Mouse (Mus musculus) naive thymus-derived CD4-positive, alpha-beta T cell, adult 2 months (primary cell): ENCODE measurements around the gene Cldn7.
A peak's percentile ranks its signal among the peaks of the same experiment; 100 is the strongest.

Experiments used
- DNase-seq: peaks from one replicate; pipeline ENCODE4 v3.0.0-alpha.2; 2011; ENCODE audit warnings: low read depth

Cldn7 gene

DNA sequence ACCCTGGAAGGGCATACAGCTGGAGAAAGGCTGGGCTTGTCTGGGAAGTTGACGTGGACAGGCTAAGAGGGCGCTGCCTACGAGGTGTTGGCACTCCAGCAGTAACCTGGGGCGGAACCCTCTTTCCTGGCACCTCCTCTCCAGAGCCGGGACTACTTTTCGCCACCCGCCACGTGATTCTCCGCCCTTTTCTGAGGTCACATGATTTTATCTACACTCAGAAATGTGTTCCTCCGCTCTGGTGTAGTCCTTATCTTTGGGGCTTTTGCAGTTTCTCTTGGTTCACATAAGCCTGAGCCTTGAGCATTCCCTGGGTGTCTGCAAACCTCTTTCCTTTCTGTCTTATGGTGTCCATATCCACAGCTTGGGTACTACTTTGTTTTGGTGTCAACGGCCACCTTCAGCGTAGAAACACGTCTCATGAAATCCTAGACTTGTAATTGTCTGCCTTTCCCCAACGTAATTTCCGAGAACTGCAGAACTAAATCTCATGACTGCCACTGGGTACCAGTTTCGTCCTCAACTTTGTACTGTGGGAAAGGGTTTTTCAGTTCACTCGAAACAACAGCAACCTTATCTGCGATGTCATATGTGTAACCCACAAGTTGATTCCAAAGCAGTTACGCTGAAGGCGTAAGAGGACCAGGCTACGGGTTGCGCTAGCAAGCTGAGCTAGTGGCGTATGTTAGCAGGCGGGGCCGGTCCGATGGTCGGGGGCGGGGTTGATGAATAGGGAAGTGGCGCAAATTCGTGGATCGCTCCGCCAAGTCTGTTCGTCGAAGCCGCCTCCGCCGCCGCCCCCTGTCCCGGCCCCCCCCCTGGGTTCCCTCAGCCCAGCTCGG, 26.5 kb downstream of the Cldn7 start, which contains the start of gene Gabarap:
Gene Gabarap (plus strand): TSS at position 294 of the 842 bp plus-strand sequence.
- DNase-seq: peak; percentile 98

DNA sequence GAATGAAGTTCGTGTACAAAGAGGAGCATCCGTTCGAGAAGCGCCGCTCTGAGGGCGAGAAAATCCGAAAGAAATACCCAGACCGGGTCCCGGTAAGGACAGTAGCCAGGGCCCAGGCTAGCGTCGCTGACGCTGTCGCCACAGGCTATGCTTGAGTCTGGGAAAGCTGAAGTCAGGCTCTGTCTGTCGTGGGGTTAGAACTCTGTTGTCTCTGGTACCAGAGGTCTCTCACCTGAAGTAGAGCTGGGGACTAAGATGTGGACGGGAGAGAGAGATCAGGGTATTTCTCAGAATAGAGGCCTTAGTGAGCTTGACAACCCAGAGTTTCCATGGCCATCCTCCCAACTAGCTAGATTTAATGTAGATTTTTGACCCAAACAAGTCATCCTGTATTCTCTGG, 27.1 kb downstream of the Cldn7 start:
- no peak for DNase-seq

DNA sequence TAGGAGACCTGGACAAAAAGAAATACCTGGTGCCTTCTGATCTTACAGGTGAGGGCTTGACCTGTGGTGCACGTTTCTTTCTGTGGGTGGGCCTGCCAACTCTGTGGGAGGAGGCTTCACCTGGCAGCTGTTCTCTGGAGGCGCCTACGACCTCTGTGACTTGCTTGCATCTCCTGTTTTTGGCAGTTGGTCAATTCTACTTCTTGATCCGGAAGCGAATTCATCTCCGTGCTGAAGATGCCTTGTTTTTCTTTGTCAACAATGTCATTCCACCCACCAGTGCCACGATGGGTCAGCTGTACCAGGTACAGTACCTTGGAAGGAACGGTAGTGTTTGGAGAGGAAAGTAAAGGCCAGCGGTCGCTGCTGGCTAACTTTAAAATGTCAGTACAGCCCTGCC, 27.8 kb downstream of the Cldn7 start:
- DNase-seq: no peak

DNA sequence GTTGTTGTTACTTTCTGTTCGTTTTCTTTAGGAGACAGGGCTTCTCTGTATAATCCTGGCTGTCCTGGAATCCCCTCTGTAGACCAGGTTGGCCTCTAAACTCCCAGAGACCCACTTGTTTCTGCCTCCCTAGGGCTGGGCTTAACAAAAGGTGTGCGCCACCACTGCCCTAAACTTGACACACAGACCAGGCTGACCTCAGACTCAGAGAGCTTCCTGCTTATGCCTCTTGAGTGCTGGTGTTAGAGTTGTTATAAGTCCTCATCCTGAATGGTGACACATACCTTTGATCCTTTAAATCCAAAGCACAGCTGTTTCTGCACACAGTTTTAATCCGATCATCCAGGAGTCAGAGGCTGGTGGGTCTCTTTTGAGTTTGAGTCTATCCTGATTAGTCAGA, 28.4 kb downstream of the Cldn7 start:
- DNase-seq: no peak

DNA sequence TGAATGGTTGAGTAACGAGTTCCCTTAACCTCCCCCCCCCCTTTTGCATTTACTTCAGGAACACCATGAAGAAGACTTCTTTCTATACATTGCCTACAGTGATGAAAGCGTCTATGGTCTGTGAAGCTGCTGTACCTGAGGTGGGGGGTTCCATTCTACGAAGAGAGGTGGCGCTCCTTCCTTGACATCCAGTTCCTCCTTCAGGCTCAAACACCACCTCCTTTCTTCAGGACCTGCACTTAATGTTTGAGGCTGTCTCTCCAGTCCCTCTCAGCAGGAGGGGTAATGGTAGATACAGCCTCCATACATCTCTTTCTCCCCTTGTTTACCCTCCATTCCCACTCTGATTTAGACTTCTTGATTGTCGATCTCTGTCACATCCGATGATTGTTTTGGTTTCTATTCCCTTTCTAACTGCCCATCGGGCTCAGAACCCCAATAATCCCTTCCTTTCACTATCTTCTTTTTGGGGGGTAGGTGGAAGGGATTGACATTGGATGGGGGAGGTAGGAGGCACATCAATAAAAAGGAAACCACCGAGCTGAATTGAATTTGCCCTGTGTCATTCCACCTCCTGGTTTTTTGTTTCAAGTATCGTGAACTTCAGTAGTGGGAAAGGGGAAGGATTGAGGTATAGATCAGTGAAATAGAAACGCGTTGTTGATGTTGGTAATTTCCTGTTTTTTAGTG, 30.0 kb downstream of the Cldn7 start:
- DNase-seq: no peak

DNA sequence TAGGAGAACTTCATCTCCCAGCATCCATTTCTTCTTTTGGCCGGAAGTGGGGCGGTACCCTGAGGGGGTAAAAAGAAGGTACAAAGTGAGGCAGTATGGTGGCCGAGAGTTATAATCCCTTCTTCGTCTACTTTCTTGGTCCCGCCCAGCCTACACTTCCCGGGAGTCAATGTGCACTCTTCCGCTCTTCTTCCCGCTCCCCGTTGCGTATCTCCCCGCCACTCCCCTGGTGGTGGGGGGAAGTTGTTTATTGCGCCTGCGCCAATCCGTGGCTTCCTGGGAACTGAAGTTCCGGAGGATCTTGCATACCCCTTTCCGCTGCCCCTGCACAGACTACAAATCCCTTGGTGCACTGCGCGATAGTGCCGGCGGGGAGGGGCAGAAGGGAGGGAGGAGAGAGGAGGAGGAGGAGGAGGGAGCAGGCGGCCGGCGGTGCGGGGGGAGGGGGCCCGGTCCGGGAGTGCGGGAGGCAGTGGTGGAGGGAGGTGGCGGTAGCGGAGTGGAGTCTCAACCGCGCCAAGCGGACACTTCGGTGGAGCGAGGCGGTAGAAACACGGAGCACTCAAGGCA, 30.9 kb downstream of the Cldn7 start, which contains the start of gene Phf23:
Gene Phf23 (plus strand): TSS at position 387 of the 570 bp plus-strand sequence.
- DNase-seq: peak; percentile 98

DNA sequence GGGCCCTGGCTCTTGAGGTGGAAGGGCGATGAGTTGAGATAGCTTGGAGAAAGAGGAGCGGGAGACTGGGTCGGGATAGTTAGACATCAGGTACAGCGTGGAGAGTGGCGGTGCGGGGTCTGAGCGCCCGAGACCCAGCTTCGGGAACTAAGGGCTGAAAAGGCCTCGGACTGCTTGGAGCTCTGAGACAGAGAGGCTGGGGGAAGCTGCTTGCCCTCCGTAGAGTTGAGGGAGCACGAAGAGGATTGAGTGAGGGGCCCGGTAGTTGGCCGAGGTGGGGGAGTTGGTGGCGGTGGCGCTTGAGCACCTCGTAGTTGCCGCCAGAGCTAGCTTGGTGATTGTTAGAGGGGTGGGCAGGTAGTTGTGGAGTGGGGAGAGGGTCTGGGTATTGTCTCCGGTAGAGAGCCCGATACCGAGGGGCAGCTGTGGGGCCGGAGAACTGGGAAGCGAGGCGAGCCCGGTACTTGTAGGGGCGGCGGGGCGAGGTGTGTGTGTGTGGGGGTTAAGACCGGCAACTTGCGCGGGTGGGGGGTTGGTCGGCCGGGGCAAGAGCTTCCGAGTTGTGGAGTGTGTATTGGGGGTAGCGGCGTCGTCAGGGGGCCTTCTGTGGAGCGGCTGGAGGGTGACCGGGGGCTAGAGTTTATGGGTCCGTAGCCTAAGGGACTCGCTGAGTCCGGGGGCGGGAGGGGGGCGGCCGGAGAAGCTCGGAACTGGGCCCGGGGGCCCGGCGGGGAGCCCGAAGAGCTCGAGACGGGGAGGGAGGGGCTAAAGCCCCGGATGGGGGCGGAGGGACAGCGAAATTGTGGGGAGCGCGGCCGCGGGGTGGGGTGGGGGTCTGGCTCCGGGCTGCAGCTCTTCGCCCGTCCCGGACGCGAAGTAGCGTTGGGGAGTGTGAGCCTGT, 31.8 kb downstream of the Cldn7 start:
- DNase-seq: peak; percentile 76

DNA sequence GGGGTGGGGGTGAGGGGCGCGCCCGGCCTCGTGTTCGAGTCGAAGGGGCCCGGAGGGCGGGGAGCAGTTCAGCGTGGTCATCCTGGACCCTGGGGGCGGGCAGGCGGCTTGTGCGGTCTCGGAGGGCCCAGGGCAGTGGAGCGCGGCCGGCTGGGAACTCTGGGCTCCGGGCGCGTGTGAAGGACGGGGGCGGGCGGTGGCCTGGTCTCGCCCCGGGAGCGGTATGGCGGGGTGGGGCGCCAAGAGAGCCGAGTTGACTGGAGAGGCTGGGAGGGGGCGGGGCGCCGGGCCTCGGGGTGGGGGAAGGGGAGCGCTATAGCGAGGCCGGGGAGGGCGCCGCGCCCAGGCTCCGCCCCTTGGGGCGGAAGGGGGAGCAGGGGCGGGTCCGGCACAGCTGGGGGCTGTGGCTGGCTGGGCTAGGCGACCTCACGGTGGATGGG, 32.5 kb downstream of the Cldn7 start:
- peak; percentile 86 for DNase-seq

DNA sequence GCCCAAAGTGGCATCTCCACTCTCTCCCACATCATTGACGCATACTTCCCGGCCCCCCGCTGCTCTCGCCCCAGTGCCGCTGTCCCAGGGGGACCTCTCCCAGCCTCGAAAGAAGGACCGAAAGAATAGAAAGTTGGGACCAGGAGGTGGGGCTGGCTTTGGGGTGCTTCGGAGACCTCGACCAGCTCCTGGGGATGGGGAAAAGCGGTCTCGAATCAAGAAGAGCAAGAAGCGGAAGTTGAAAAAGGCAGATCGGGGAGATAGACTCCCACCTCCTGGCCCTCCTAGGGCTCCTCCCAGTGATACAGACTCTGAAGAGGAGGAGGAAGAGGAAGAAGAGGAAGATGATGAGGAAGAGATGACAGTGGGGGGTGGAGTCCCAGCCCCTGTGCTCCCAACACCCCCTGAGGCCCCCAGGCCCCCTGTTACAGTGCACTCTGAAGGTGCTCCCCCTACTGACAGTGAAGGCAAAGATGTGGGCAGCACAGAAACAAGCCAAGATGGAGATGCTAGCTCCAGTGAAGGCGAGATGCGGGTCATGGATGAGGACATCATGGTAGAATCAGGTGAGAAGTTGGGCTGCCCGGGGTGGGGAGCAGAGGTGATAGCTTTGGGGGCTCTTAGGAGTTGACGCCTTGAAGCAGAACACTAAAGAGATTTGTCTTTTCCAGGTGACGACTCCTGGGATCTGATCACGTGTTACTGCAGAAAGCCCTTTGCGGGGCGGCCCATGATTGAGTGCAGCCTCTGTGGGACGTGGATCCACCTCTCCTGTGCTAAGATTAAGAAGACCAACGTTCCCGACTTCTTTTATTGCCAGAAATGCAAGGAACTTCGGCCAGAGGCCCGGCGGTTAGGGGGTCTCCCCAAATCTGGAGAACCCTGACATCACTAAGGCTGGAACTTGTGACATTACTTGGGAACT, 34.2 kb downstream of the Cldn7 start:
- DNase-seq: peak; percentile 39

DNA sequence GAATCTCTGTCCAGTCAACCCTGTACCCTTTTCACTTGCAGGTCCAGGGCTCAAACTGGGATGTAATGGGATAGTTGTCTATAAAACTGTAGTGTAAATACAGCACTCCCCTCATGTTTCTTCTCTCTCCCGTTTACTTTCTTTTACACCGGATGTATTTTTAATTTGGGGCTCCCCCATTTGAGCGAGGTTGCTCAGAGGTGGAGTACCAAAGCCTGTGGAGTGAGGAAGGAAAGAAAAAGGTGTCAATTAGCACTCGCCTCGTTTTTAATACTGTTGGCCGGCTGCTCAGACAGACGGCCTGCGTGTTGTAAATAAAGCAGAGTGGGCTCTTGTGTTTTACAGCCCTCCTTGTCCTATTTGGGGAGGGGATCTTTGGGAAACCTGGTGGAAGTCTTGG, 35.1 kb downstream of the Cldn7 start:
- DNase-seq: no peak

DNA sequence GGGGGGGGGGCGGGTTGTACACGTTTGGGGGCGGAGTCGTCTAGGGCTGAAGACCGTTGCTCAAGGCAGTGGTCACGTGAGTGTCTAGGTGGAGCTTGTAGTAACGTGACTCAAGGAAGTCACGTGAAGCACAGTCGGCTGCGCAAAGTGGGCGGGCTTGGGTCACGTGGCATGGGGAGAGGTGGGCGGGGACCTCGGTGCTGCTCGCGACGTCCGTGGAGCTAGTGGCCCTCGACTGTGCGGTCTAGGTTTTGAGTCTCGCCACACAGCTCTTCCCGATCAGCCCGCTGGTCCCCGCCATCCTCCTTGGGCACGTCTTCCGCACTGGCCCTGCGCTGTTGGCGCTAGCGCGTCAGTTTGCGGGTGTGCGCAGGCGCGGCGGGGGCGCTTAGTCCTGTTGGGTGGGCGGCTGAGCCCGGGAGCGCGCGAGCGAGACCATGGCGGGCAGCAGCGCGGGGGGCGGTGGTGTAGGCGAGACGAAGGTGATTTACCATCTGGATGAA, 35.9 kb downstream of the Cldn7 start, which contains the start of gene Dvl2:
Gene Dvl2 (plus strand): TSS at position 200 of the 503 bp plus-strand sequence.
- DNase-seq: peak; percentile 95

DNA sequence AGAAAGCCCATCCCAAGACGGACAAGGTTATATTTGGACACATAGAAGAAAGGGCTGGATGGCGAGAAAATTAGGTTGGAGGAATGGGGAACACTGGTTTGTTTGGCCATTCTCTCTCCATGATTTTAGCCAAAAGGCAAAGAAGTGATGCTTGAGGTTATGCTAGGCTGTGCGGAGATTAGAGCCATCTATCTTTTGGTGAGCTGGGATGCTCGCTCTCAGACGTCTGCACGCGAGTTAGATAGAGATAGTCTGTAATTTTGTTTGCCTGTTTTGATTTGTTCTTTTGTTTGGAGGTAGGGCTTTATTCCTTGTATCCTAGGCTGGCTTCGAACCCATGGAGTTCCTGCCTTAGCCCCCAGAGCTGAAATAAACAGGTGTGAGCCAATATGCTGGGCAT, 36.6 kb downstream of the Cldn7 start:
- DNase-seq: no peak

DNA sequence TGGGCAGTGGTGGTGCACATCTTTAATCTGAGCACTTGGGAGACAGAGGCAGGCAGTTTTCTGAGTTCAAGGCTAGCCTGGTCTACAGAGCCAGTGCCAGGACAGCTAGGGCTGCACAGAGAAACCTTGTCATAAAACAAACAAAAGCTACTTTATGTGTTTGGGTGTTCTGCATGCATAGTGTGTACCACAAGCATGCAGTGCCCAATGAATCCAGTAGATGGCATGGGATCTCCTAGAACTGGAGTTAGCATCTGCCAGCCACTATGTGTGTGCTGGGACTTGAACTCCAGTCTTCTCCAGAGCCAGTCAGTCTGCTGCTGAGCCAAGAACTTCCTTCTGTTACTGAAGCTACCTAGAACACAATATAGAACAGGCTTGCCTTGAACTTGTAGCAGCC, 37.3 kb downstream of the Cldn7 start:
- DNase-seq: peak; percentile 82

DNA sequence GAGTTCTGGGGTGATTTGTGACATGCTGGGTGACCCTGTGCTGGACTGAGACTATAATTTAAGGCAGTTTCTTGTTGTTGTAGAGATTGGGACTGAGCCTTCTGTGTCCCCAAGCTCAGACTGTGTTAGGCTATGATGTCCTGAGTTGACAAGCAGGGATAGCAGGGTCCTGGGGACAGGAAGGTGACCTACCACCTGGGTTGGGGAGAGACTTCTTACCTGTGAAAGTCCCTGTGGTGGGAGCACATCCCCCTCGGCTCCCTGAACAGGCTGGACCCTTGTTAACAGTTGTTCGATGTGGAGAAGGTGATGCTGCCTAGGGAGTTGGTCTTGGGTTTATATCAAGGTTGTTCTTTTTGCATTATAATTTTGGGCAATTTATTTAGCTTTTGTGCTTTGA, 37.9 kb downstream of the Cldn7 start:
- DNase-seq: no peak

DNA sequence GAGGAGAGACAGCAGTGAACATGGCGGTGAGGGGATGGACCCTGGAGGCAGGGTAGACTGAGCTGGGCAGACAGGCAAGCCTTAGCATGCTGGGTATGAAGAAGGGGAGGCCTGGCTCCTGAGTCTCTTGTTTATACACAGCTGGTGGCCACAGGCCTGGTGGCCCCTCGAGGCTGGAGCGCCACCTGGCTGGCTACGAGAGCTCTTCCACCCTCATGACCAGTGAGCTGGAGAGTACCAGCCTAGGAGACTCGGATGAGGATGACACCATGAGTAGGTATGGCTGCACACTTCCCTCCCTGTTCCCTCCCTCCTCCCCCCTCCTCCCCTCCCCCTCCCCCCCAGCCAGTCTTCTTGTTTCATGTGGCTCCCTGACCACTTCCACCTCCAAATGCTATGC, 40.9 kb downstream of the Cldn7 start:
- DNase-seq: peak; percentile 77

DNA sequence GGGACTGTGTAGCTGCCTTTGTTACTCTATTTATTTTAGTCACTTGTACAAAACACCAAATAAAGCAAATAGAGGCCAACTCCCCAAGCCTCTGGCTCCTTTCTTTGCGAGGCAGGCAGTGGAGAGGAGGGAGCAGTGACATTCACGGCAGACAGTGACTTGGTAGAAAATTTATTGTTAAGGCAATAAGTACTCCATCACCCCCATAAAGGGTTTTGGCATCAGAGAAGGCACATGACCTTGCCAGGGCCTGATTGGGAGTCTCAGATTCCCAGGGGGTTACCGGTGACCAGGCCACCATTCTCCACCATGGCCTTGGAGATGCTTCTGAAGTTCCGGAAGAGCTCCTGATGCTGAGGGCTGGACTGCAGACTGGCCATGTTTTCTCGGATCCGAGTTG, 45.5 kb downstream of the Cldn7 start:
- DNase-seq: no peak

DNA sequence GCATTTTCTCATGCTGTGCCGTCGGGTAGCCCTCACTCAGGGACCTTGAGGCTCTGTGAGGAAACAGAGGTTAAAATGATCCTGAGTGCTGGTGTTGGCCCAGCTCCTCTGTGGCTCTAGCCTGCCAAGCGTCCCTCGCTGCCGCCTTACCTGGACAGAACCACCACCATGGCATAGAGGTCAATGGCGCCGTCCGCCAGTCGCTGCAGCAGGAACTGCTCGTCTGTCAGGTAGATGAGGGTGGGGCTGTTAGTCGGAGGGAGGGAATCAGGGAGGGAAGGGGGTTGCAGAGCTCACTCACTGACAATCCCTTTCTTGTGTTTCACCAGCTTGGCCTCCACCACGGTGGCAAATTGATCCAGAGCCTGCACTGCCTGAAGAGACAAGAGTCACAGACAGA, 46.0 kb downstream of the Cldn7 start:
- no peak for DNase-seq

DNA sequence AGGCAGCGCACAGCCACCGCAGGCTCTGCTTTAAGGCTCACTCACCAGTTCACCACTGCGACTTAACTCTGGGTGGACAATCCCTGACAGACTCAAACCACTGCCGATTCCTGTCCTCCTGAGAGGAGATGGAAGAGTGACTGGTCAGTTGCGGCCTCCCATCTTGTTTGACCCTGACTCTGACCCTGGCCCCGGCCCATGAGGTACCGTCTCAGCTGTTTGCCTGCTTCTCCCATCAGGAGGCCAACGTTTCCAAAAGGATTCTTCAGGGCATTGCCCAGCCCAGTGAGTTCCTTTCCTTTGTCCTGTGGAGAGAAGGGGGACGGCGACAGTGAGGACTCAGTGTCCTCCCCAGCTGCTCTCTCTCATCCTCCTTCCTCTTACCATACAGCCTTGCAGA, 46.4 kb downstream of the Cldn7 start:
- no peak for DNase-seq

DNA sequence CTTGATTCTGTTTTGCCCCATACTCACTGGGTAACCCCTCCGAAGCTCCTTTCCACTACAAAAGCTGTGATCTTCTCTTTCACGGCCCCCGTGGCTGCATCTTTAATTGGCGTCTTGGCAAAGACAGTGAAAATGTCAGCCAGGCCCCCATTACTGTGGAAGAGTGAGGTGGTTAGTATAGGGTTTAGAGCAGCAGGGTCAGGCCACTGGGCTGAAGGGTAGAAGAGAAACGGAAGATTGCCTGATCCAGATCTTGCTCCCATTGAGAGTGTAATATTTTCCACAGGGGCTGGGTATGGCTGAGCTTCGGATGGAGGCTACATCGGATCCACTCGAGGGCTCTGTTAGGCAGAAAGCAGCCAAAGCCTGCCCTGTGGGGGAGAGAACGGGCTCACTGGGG, 48.4 kb downstream of the Cldn7 start:
- DNase-seq: no peak

DNA sequence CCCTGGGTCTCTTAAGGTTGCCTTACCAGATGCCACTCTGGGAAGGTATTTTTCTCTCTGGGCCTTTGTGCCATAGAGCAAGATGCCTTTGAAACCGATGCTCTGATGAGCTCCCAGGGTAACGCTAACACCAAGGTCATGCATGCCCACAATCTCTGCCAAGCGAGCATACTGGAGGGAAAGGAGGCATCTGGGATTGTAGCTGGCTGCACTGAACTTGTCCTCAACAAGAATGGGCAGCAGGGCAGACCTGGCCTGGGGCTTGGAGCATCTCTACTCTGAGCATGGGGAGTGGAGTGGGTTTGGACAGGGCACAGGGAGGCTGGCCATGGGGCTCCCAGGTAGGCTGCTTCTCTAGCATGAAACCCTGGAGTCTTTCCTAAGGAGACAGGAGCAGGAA, 48.8 kb downstream of the Cldn7 start:
- no peak for DNase-seq

DNA sequence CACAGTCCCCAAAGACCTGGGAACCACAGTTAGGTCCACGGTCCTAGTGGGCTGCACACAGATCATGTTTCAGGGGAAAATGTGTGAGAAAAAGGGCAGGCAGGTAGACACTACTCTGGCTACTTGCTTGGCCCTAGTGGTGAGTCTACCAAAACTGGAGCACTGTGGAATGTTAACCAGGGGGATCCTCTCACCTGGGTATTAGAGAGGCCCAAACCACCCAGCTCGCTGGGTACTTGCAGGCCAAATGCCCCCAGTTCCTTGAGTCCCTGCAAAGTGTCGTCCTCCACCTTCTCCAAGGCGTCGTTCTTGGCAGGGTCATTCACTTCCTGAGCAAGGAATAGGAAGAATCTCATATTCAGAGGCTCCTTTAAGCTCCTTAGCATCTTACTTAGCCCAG, 49.5 kb downstream of the Cldn7 start:
- DNase-seq: no peak
